Mouse (Mus musculus) brown adipose tissue, adult 24 weeks (tissue): ENCODE data around the gene Hnrnpd. TPM values are rescaled to one million over a fixed set of nuclear protein-coding genes. Genes with fewer than 3 reads are reported as not detected.

Experiments used
- H3K27ac ChIP-seq: fragments of 200-500 bp; replicated peaks from 2 replicates; pipeline ENCODE4 v1.5.1; 2012; ENCODE audit warnings: low read depth, mild to moderate bottlenecking, low read length
- H3K4me1 ChIP-seq: fragments of 200-500 bp; 2 replicates; pipeline ENCODE4 v1.6.1; 2012; ENCODE audit warnings: low read length, mixed read lengths; ENCODE audit not compliant: control insufficient read depth, insufficient read depth, insufficient read length
- H3K4me3 ChIP-seq: fragments of 200-500 bp; 2 replicates; pipeline ENCODE4 v1.5.1; 2012; ENCODE audit warnings: low read depth, mild to moderate bottlenecking, low read length, moderate library complexity; ENCODE audit not compliant: insufficient read depth
- polyA plus RNA-seq: library from polyadenylated mRNA; stranded (reverse); fragments of >200 nt; gene quantifications from 2 replicates; pipeline ENCODE4 v1.2.4, GENCODE M21; 2012; ENCODE audit not compliant: missing spikeins, insufficient read depth, insufficient read length

The Hnrnpd gene
- 75.8 and 84.9 TPM in 2 replicates for polyA plus RNA-seq

GRCm38 (mm10) chr5:99978699-99979442 lies at the start of gene Hnrnpd, which contains the start of gene 4930524J08Rik:
Gene Hnrnpd, minus strand, starts transcription at chr5:99978938.
Gene 4930524J08Rik, plus strand, starts transcription at chr5:99979061.
- Histone ChIP-seq H3K4me3 (peak within 1 kb of the TSS; percentile 100), H3K4me1 (peaks cover 9% of the 10 kb centered on the region), H3K27ac (peak within 1 kb of the TSS; percentile 98)

DNA sequence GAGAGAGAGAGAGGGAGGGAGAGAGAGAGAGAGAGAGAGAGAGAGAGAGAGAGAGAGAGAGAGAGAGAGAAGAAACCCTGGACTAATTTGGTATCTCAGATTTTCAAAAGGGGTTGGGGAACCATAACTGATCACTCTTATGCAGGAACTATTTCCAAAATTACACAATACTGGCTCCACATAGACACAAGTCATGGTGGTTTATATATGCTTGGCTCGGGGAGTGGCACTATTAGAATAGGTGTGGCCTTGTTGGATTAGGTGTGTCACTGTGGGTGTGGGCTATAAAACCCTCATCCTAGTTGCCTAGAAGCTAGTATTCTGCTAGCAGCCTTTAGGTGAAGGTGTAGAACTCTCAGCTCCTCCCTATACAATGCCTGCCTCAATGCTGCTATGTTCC lies 46.1 kb upstream of the Hnrnpd start:
- H3K27ac ChIP-seq: no peak overlapping the region
- H3K4me3 ChIP-seq: no peak overlapping the region
- no peaks in the 10 kb centered on the region; the same call in 1 of the 2 replicates for H3K4me1 ChIP-seq

DNA sequence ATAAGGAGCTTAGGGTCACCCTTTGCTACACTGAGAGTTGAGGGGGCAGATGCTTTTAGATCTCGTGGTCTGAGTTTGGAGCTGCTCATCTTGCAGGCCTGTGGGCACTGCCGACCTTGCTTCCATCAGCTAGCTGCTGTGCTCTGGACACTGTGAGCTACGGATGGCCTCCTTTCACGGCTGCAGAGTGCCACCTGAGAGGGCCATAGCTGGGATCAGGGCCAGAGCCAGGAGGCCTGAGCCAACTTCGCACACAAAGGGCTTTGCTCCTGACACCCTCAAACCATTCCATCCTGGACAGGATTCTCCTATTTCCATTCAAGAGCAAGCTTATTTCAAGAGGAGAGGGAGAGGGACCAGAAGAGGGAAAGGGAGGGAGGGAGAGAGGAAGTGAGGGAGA lies 45.7 kb upstream of the Hnrnpd start:
- H3K4me1 ChIP-seq: no peaks in the 10 kb centered on the region; the same call in 1 of the 2 replicates
- H3K27ac ChIP-seq: no peak overlapping the region
- H3K4me3 ChIP-seq: no peak overlapping the region

DNA sequence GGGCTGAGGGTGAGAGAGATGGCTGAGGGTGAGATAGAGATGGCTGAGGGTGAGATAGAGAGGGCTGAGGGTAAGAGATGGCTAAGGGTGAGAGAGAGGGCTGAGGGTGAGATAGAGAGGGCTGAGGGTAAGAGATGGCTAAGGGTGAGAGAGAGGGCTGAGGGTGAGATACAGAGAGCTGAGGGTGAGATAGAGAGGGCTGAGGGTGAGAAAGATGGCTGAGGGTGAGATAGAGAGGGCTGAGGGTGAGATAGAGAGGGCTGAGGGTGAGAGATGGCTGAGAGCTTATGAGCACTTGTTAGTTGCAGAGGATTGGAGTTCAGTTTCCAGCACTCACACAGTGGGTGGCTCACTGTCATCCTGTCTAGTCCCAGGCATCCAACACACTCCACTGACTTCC lies 41.4 kb upstream of the Hnrnpd start:
- no peak overlapping the region for H3K27ac ChIP-seq
- H3K4me3 ChIP-seq: no peak overlapping the region
- no peaks in the 10 kb centered on the region; the same call in 1 of the 2 replicates for H3K4me1 ChIP-seq

- Histone ChIP-seq H3K4me1 (no peaks in the 10 kb centered on the region), H3K27ac (no peak overlapping the region), H3K4me3 (no peak overlapping the region)
Measured at GRCm38 (mm10) chr5:100012599-100012998, 33.9 kb upstream of the Hnrnpd start.

- Histone ChIP-seq H3K4me3 (no peak overlapping the region), H3K4me1 (no peaks in the 10 kb centered on the region), H3K27ac (no peak overlapping the region)
Measured at GRCm38 (mm10) chr5:100008485-100008884, 29.7 kb upstream of the Hnrnpd start.

DNA sequence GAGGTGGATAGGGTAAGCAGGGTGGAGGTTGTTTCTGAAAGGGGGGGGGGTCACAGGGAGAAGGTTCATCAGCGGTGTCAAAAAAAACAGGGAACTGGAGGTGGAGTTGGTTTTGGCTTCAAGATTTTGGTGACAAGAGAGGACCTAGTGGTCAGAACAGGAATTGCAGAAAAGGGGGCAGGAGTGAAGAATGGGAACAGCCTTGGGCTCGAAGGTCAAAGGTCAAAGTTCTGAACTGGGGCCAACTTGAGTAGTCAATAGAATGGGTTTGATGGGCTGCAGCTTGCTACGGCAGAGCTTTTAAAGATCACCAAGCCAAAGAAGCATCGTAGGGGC lies 28.3 kb upstream of the Hnrnpd start:
- no peak overlapping the region for H3K4me3 ChIP-seq
- H3K27ac ChIP-seq: no peak overlapping the region
- no peaks in the 10 kb centered on the region for H3K4me1 ChIP-seq

DNA sequence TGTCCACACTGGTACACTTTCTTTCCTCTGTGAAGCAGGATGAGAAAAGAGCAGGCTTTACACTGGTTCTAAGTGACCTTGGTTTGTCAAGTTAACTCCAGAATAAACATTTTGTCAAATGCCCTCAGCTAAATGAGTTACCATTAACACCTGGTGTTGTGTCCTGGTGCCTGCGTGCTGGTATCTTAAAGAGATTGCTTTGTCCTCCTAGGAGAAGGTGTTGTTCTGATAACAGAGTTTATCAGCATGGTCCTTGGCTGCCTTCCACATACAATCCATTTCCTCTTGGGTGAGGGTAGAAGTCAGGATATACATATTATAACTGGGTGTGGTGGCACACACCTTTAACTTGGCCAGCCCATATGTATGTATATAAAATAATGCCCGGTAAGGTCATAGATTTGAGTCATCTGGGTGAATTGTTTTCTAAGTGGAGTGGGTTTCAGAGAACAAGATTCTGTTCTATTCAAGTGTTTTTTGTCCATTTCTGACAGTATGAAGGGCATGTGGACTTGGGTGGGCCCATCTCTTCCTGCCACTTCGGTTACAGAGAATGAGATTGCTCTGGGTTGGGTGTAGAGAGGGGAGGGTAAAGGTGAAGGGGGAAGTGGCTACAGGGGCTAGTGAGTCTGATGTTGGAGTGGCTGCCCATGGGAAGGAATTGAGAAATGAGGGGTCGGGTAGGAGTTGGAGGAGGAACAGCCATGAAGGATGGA lies 27.7 kb upstream of the Hnrnpd start:
- Histone ChIP-seq H3K4me1 (no peaks in the 10 kb centered on the region), H3K4me3 (no peak overlapping the region), H3K27ac (no peak overlapping the region)

DNA sequence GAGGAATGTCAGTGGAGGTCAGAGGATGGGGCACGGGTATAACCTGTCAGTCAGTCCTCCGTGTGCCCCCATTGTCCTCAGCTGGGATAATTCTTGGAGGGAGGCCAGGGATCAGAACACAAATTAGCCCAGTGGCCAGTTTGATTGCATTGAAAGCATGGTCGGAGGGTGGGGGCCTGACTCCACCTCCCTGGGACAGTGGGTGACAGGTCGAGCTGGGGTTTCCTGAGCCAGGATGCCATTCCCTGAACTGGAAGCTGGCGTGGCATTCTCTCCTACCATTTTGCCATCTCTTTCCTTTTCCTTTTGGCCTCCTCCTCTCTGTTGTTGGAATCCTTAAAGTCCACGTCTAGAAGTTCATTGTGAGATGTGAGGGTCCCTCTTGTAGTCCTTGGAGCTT lies 27.2 kb upstream of the Hnrnpd start:
- Histone ChIP-seq H3K4me1 (no peaks in the 10 kb centered on the region), H3K27ac (no peak overlapping the region), H3K4me3 (no peak overlapping the region)

GRCm38 (mm10) chr5:100005431-100005830 lies 26.7 kb upstream of the Hnrnpd start:
- Histone ChIP-seq H3K4me3 (no peak overlapping the region), H3K27ac (no peak overlapping the region), H3K4me1 (no peaks in the 10 kb centered on the region)

DNA sequence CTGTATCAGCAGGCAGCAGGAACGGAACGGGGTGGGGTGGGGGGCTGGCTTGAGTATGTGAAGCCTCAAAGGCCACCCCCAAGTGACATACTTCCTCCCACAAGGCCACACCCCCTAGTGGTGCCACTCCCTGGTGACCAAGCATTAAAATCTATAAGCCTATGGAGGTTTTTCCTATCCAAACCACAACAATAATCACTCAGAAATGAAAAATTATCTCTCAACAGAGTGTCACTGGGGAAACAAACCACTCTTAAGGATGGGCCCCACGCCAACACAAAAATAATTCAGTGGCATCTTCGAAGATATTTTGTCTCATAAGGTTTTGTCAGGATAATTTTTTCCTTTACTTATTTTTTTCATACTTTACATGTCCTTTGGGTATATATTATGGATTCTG lies 25.2 kb upstream of the Hnrnpd start:
- H3K4me1 ChIP-seq: no peaks in the 10 kb centered on the region
- no peak overlapping the region for H3K4me3 ChIP-seq
- H3K27ac ChIP-seq: no peak overlapping the region

DNA sequence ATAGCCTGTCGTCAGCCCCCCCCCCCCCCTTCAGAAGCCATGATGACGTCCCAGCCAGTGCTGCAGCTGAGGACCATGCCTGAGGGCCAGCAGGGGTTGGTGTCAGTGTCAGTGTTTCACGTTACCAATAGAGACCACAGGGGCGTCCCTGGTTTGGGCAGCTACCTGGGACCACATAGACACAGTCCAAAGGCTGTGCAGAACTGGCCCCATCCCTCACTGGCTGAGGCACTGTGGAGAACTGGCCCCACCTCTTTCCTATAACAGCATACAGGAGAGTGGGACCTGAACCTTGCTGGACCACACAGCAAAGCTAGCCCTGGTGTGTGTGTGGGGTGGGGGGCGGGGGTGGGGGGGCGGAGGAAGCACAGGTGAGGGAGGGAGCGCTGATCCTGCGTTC lies 21.8 kb upstream of the Hnrnpd start:
- H3K27ac ChIP-seq: no peak overlapping the region
- H3K4me3 ChIP-seq: no peak overlapping the region
- no peaks in the 10 kb centered on the region for H3K4me1 ChIP-seq

DNA sequence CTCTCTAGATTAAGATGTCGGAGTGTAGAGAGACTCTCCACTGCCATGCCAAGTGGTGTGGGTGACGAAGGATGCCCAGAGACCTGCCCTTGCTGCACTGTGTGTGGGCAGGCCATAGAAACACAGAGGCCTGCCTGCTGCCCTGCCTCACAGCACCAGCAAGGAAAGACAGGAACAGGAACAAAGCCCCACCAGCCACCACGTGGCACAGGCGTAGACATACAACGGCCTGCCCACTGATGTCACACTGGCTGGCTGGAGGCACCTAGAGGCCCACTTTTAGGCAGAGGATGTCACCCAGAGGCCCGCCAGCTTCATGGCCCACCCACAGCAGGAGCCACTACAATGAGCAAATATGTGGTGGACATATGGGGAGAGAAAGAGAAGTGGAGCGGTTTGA lies 21.3 kb upstream of the Hnrnpd start:
- no peaks in the 10 kb centered on the region for H3K4me1 ChIP-seq
- H3K4me3 ChIP-seq: no peak overlapping the region
- H3K27ac ChIP-seq: no peak overlapping the region

DNA sequence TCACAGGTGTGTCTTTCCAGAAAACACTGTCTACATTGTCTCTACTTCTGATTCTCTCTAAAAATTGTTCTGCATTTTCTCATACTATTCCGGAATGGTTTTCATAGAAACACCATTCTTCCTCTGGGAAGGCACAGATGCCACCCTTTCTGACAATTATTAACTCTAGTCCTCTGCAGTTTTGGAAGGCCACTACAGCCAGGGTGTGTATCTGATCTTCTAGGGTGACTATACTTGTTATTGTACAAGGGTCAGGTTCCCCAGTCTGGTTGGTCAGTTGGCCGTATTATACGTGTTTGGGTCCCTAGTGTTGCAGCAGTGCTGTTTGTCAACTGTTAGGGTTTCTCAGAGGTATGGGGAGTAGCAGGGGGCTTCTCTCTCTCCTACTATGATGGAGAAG lies 15.9 kb upstream of the Hnrnpd start:
- H3K4me1 ChIP-seq: 0 out of 2 replicates have a peak, but pooled peaks cover 2% of the 10 kb centered on the region
- H3K4me3 ChIP-seq: no peak overlapping the region
- H3K27ac ChIP-seq: no peak overlapping the region

DNA sequence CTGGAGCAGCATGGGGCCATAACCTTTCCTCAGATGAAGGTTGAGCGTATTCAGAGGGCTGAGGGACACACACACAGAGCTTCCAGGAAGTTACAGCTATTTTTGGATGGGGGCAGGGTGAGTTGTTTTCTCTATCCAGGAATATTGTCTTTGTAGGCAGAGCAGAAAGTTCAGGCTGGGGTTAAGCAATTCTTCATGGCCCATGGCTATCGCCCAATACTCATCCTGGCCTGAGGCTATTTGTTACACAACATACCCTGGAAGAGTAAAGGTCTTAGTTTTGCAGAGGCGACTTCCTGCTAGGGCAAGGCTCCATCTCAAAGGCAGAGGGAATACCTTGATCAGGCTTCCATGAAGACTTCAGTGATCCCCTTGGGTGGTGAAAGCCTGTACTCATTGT lies 15.4 kb upstream of the Hnrnpd start:
- Histone ChIP-seq H3K27ac (no peak overlapping the region), H3K4me3 (no peak overlapping the region), H3K4me1 (0 out of 2 replicates have a peak, but pooled peaks cover 2% of the 10 kb centered on the region)
